Mouse (Mus musculus): ENCODE measurements at regions not wholly inside any gene's neighbourhood (a gene's known extent, or its start where the extent isn't known, plus 50 kb on each side); places are given as distances from the start of the nearest gene placed in this dataset.

- TF ChIP-seq POLR2A (IDR thresholded peaks at IDR 0.05; ENCODE audit: control insufficient read depth, extremely low read depth, insufficient read depth, low read length, poor library complexity): no peak
- no peak for TF ChIP-seq CTCF (IDR thresholded peaks at IDR 0.05; ENCODE audit: borderline replicate concordance, control insufficient read depth, extremely low read depth, insufficient read depth, low read length, poor library complexity)
These were observed 152.0 kb upstream of the Tbx18 start for GRCm38 (mm10) chr9:87883069-87883468.

Data from thymus, adult 2 months (tissue).